Mouse (Mus musculus) erythroblast, embryonic 14.5 days (primary cell): ENCODE data around the gene Vars. TPM values are rescaled to one million over a fixed set of nuclear protein-coding genes. Genes with fewer than 3 reads are reported as not detected.

Experiments
- H3K27me3 ChIP-seq: 2 replicates; pipeline ENCODE4 v1.6.1; 2012; ENCODE audit warnings: inconsistent platforms; ENCODE audit not compliant: control insufficient read depth
- H3K36me3 ChIP-seq: 2 replicates; pipeline ENCODE4 v1.6.1; 2012; ENCODE audit warnings: mild to moderate bottlenecking, inconsistent platforms; ENCODE audit not compliant: control insufficient read depth
- H3K4me1 ChIP-seq: 2 replicates; pipeline ENCODE4 v1.6.1; 2012; ENCODE audit warnings: inconsistent platforms; ENCODE audit not compliant: control insufficient read depth
- H3K4me3 ChIP-seq: replicated peaks from 2 replicates; pipeline ENCODE3; 2012; ENCODE audit warnings: moderate library complexity, mild to moderate bottlenecking, inconsistent platforms
- H3K9me3 ChIP-seq: 2 replicates; pipeline ENCODE4 v1.6.1; 2012; ENCODE audit warnings: low read length, inconsistent platforms, mixed read lengths; ENCODE audit not compliant: control insufficient read depth
- GATA1 ChIP-seq: IDR thresholded peaks from 2 replicates; pipeline ENCODE4 v1.6.1; 2012; ENCODE audit warnings: low read length, inconsistent platforms, mixed read lengths
- TAL1 ChIP-seq: IDR thresholded peaks from 3 replicates; pipeline ENCODE4 v1.6.1; 2012; ENCODE audit warnings: low read length, inconsistent platforms, mixed read lengths
- polyA plus RNA-seq: library from polyadenylated mRNA; stranded (reverse); fragments of >175 nt; gene quantifications from 2 replicates; pipeline ENCODE4 v1.2.3, GENCODE M21; 2012

The Vars gene
- polyA plus RNA-seq, 1 experiment, result 41.7 TPM

- no peak for TF ChIP-seq TAL1
- TF ChIP-seq GATA1, result no peak
- Histone ChIP-seq H3K27me3 (no peaks in the 10 kb centered on the region), H3K4me1 (peaks cover 92% of the 10 kb centered on the region), H3K9me3 (no peaks in the 10 kb centered on the region), H3K36me3 (no peaks in the 10 kb centered on the region; the same call in 1 of the 2 replicates), H3K4me3 (peak overlapping the region; percentile 81)
These were observed 45.3 kb downstream of the Vars start for GRCm38 (mm10) chr17:35045807-35046680.

GRCm38 (mm10) chr17:35046681-35047455, 46.1 kb downstream of the Vars start, which contains the start of gene Msh5:
Msh5 (minus strand) TSS chr17:35046745.
- Histone ChIP-seq H3K9me3 (no peaks in the 10 kb centered on the region), H3K27me3 (no peaks in the 10 kb centered on the region), H3K4me1 (peaks cover 92% of the 10 kb centered on the region), H3K4me3 (peak within 1 kb of the TSS; percentile 81), H3K36me3 (no peaks in the 10 kb centered on the region; the same call in 1 of the 2 replicates)
- TF ChIP-seq TAL1, result no peak
- TF ChIP-seq GATA1, result no peak

- H3K36me3 ChIP-seq, result peaks cover 8% of the 10 kb centered on the region
- H3K27me3 ChIP-seq, result no peaks in the 10 kb centered on the region
- TF ChIP-seq TAL1 (no peak), GATA1 (no peak)
- H3K4me1 ChIP-seq, result peaks cover 96% of the 10 kb centered on the region
- H3K9me3 ChIP-seq, result no peaks in the 10 kb centered on the region
- H3K4me3 ChIP-seq, result peak overlapping the region; percentile 46
These were observed 46.9 kb downstream of the Vars start for GRCm38 (mm10) chr17:35047688-35048087.

DNA sequence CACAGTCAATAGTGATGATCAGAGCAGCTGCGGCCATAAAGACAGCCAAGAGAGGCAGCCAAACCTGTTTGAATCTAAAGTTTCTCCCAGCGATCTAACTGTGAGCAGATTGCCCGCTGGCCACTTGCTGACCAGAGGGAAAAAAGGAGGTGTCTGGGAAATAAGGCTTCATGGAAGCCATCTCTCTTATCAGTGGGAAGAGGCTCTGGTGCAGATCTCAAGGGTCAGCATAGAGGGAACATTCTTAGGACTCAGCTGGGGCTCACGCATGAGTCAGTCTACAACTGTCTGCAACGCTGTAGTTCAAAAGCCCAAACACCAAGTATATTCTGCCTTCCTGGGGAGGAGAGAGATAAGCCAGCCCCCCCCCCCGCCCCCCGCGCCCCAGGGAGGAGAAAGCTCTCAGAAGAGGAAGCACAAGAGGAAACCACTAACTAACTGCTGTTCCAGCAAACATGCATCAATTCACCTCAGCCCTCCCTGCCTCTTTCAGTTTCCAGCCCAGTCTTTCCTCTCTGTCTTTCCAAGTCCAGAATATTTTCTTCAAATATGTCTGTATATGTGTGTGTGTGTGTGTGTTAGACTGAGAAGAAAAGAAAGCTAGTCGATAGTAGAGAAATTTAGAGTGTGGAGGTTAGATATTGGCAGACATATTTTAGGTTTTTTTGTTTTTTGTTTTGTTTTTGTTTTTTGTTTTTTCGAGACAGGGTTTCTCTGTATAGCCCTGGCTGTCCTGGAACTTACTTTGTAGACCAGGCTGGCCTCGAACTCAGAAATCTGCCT, 47.6 kb downstream of the Vars start:
- H3K36me3 ChIP-seq, result peaks cover 13% of the 10 kb centered on the region
- TF ChIP-seq TAL1 (no peak), GATA1 (no peak)
- peaks cover 94% of the 10 kb centered on the region for H3K4me1 ChIP-seq
- H3K27me3 ChIP-seq, result no peaks in the 10 kb centered on the region
- H3K4me3 ChIP-seq, result peak overlapping the region; percentile 46
- H3K9me3 ChIP-seq, result no peaks in the 10 kb centered on the region

- peaks cover 18% of the 10 kb centered on the region for H3K36me3 ChIP-seq
- no peaks in the 10 kb centered on the region for H3K9me3 ChIP-seq
- peaks cover 90% of the 10 kb centered on the region for H3K4me1 ChIP-seq
- H3K27me3 ChIP-seq, result no peaks in the 10 kb centered on the region
- no peak for TF ChIP-seq TAL1
- no peak for TF ChIP-seq GATA1
- no peak overlapping the region for H3K4me3 ChIP-seq
These were observed 48.2 kb downstream of the Vars start for GRCm38 (mm10) chr17:35048932-35049440.

- peaks cover 23% of the 10 kb centered on the region for H3K36me3 ChIP-seq
- peaks cover 84% of the 10 kb centered on the region for H3K4me1 ChIP-seq
- TF ChIP-seq GATA1, result no peak
- TF ChIP-seq TAL1, result no peak
- no peaks in the 10 kb centered on the region for H3K9me3 ChIP-seq
- H3K27me3 ChIP-seq, result no peaks in the 10 kb centered on the region
- peak within 1 kb of the TSS; percentile 82 for H3K4me3 ChIP-seq
These were observed 48.8 kb downstream of the Vars start, which contains the start of gene Clic1 for GRCm38 (mm10) chr17:35049561-35050016. Clic1 (plus strand) TSS chr17:35049966.

DNA sequence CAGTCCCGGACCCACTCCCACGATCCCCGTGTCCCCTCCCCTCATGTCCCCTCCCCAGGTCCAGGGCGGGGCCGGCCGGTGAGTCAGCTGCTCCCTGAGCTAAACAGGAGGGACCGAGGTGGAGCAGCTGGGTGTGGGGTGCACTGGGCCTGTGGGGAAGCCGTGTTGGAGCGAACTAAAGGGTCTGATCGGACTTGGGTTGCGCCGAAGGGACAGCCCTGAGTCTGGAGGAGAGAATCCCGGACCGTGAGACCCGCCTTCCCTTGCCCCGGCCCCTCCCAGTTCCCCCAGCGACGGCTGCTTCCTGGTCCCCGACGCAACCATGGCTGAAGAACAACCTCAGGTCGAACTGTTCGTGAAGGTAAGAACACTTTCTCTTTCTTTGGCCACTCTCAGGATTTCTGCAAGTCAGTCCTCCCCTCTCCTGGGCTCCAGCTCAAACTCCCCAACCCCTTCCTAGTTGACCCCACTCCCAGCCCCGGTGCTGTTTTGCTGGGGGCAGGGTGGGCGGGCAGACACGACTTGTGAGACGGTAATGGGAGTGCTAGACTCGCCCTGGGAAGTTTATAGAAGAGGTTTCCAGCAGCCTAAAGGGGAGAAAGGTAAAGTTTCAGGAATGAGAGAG, 49.5 kb downstream of the Vars start:
- Histone ChIP-seq H3K4me1 (peaks cover 80% of the 10 kb centered on the region), H3K9me3 (no peaks in the 10 kb centered on the region), H3K4me3 (peak overlapping the region; percentile 82), H3K27me3 (no peaks in the 10 kb centered on the region), H3K36me3 (peaks cover 28% of the 10 kb centered on the region)
- TF ChIP-seq TAL1 (no peak), GATA1 (no peak)

DNA sequence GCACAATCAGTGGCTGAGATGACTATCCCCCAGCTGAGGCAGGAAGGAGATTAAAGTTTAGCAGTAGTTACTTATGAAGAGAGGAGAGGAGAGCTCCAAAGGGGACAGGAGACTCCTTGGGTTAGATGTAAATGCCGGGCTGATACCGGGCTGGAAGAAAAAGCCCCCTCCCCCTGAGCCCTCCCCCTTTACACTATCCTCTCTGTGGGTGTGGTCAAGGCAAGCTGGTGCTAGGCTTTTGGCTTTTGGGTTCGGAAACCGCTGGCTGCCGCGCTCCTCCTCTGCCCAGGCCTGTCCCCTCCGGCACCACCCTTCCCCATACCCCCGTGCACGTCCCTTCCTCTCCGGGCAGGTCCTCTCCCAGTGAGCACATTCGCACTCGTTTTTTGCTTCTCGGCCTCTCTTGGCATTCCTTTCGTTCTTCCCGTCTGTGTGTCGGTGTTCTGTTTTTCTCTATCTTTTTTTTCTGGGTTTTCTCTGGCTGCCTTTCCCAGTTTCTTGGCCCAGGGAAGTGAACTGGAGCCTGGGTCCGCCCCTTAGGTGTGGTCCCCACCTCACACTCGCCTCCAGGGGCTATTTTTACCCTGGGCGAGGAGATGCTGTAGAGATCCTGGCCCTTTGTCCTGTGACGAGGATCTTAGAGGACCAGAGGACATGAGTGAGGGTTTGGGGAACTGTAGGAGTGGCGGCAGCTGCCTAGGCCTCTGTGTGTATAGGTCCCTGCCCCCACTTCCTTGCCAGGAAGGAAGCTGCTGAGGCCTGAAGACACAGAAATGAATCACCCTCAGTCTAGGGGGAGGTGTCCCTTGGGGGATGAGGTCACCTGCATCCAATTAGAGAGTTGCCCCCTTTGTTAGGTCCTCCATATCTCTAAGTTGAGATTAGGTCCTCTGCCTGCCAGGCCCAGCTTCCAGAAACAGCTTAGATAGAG, 50.6 kb downstream of the Vars start:
- TF ChIP-seq TAL1, result no peak
- no peak for TF ChIP-seq GATA1
- Histone ChIP-seq H3K9me3 (no peaks in the 10 kb centered on the region), H3K4me1 (peaks cover 77% of the 10 kb centered on the region), H3K27me3 (no peaks in the 10 kb centered on the region), H3K4me3 (peak overlapping the region; percentile 82), H3K36me3 (peaks cover 39% of the 10 kb centered on the region)
